Mouse (Mus musculus) thymus, postnatal 10 days (tissue): ENCODE results near the gene Slc18a3.

ENCODE experiments used
- DNase-seq, 2 experiments: peaks; one replicate each; pipeline ENCODE4 v3.0.0; 2021; ENCODE audit warnings: low spot score in 2 of 2

Gene Slc18a3

DNA sequence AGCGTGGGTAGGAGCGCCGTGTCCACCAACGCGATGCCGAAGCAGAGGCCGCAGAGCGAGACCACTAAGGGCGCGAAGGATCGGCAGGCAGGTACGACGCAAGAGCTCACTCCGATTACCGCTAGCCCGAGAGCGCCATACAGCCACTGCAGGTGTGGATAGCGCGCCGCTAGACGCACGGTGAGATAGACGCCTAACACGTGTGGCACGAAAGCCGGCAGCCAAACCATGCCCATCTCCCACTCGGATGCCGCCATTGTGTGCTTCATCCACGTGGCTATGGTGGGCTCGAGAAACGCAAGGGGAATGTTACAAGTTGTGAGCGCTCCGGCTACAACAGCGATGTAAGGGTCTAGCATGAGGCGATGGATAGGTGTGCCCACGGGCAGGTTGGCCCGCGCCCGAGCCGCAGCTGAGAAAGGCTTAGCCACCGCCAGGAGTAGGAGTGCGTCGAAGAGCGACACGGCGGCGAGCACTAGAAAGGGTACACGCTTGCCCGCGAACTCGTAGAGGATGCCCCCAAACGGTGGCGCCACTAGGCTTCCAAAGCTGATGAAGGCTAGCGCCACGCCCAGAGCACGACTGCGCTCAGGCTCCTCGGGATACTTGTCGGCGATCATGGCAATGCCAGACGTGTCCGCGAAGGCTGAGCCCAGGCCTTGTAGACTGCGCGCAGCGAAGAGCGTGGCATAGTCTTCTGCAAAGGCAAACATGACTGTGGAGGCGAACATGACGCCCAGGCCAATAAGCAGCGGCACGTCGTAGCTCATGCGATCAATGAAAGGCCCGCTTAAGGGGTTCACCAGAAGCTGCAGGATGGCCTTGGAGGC, 1.2 kb downstream of the Slc18a3 start:
- DNase-seq = no peak

GRCm38 (mm10) chr14:32452552-32452951, 12.1 kb downstream of the Slc18a3 start:
- no peak for DNase-seq

DNA sequence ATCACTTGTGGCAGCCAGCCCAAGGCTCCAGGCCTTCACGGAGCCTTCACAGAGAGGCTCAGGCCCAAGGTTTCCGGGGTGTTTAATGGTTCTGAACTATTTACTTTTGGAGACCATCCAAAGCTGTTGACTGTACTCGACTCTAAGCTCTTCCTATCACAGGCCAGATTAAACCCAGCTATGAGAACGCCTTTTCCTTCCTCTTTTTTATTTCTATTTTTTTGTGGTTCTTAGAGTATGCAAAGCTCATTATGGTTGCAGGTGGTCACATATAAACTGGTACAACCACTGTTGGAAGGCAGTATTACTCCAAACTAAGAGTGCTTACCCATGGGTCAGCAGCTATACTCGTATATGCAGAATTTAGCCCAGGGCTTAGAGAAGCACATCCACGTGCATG, 17.7 kb downstream of the Slc18a3 start:
- no peak for DNase-seq

GRCm38 (mm10) chr14:32443446-32443845, 21.2 kb downstream of the Slc18a3 start:
- DNase-seq = no peak

DNA sequence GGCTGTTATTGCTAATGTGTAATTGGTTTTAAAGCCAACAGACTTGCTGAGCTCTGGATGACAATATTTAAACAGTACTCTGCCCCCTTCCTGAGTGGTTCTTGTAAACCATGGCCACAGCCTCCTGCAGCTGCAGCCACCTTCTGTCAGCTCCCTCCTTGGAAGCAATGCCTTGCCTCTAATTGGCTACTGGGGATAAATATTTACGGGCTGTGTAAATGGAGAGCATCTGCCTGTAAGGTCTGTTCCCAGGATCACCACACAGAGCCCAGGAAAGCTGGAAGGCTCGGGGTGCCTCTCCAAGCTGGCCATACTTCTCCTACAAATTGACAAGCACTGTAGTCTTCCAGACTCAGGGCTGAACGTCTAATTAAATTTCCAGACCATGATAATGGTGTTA, 24.9 kb downstream of the Slc18a3 start:
- DNase-seq = no peak

- DNase-seq = no peak
Observed at GRCm38 (mm10) chr14:32439316-32439715, 25.3 kb downstream of the Slc18a3 start.

DNA sequence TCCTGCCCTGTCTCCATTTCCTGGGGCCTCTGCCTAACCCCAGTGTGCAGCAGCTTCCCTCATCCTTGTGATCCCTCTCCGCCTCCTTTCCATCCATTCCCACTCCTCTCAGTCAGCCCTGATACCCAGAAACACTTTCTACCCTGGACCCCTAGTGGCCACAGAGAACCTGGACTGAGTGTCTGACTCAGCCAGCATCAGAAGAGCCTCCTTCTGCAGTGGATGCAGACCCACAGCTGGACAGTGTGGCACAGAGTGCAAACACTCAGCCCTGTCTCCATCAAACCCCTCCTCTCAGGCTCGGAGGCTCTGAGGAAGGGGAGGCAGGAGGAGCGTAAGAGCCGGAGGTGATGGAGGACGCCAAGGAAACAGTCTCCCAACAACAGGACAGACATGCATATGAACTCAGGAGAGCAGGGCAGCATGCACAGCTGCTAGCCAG, 27.3 kb downstream of the Slc18a3 start:
- no peak for DNase-seq

DNA sequence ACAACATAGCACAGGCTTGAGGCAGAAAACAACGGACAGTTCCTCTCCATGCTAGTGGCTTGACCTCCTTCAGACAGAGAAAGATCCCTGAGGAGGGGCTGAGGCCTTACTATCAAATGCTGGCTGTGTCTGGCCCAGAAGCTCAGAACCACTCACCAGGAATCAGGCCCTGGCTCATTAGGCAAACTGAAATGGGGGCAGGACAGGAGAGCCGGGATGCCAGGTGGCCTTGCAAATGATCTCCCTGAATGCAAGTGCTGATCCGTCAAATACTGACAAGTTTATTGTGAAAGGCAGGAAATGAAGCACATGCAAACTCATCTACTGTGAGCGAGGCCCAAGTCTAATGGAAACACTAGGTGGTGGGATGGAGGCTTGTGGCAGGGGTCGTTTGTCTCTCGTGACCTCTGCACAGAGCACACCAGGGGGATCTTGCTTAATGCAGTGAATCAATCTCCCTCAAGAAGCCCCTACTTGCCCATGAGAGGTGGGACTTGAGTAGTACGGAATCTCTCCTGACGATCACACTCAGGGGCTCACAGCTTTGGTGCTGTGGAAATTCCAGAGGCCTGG, 35.5 kb downstream of the Slc18a3 start:
- DNase-seq = no peak

GRCm38 (mm10) chr14:32423946-32424345, 40.7 kb downstream of the Slc18a3 start:
- DNase-seq = no peak

DNA sequence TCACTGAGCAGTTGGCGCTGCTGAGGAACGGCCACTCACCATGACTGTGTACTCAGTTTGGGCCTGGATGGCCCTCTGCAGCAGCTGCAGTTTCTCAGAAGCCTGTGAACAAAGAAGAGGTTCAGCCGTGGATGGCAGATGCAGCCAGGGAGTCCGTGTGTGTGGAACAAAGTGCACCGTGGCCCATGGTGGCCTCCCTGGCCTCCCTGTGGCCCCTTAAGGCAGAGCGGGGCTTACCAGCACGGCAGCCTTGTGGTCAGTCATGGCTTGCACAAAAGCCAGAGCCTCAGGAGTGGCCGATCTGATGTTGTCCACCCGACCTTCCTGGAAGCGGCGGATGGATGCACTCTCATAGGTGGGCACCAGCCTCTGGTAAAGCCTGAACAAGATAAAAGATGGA, 45.9 kb downstream of the Slc18a3 start:
- no peak for DNase-seq
